ENCODE assay signal across 15 mouse cellular contexts in genomic region chr7:68603711-68604110, GRCm38 (mm10).
"Had no signal": no experiment of that assay in that cellular context is flagged by ENCODE, and none has a peak within 500 bp of the region (broad histone marks: within the 10 kb centered on the region; RNA-seq: fewer than 3 reads in every experiment).

No protein-coding gene starts in this region.

- DNase-seq: right cerebral cortex, adult 18-20 months; right cerebral cortex, postnatal 14 days; right cerebral cortex, postnatal 25 days; right cerebral cortex, postnatal 4 days; spleen, adult 18-20 months; thymus, adult 18-20 months; thymus, adult 2 months; thymus, postnatal 14 days; thymus, postnatal 25 days; thymus, postnatal 36 days; thymus, postnatal 4 days had no signal

- H3K4me3 ChIP-seq: neural tube, embryonic 12.5 days; neural tube, embryonic 13.5 days; stomach, embryonic 15.5 days had no signal

- H3K27ac ChIP-seq: neural tube, embryonic 12.5 days; neural tube, embryonic 13.5 days; stomach, embryonic 15.5 days; stomach, postnatal 0 days had no signal

- H3K9ac ChIP-seq: neural tube, embryonic 12.5 days; neural tube, embryonic 13.5 days; stomach, embryonic 15.5 days had no signal

- H3K27me3 ChIP-seq: neural tube, embryonic 12.5 days; neural tube, embryonic 13.5 days; stomach, embryonic 15.5 days had no signal

- H3K36me3 ChIP-seq: neural tube, embryonic 12.5 days; neural tube, embryonic 13.5 days; stomach, embryonic 15.5 days had no signal

- H3K4me1 ChIP-seq: neural tube, embryonic 12.5 days; neural tube, embryonic 13.5 days; stomach, embryonic 15.5 days had no signal

- H3K4me2 ChIP-seq: neural tube, embryonic 12.5 days; neural tube, embryonic 13.5 days; stomach, embryonic 15.5 days had no signal

- H3K9me3 ChIP-seq: neural tube, embryonic 12.5 days; neural tube, embryonic 13.5 days; stomach, embryonic 15.5 days had no signal
